Mouse (Mus musculus): ENCODE measurements around the gene Ebi3. TPM values are rescaled to one million over a fixed set of nuclear protein-coding genes. Genes with fewer than 3 reads are reported as not detected.

Ebi3 gene
- polyA plus RNA-seq, 1 experiment from 2014 or later, result 2.3 TPM

- Histone ChIP-seq H3K36me3 (replicated peaks) (no peaks in the 10 kb centered on the region), H3K27me3 (peaks cover 25% of the 10 kb centered on the region; the same call in 1 of the 2 replicates), H3K4me1 (peaks cover 9% of the 10 kb centered on the region), H3K4me2 (no peak overlapping the region), H3K4me3 (replicated peaks) (no peak overlapping the region), H3K9me3 (no peaks in the 10 kb centered on the region), H3K9ac (no peak overlapping the region), H3K27ac (no peak overlapping the region)
- ATAC-seq (ENCODE audit: low FRiP score), result no peak
- WGBS, result 90% methylated on average over 4 of the region's 4 CpGs
These were observed 3.8 kb upstream of the Ebi3 start for GRCm38 (mm10) chr17:55948647-55949046.

- H3K27ac ChIP-seq, result no peak within 1 kb of the TSS
- no peak within 1 kb of the TSS for H3K4me3 ChIP-seq (replicated peaks)
- H3K27me3 ChIP-seq, result peaks cover 29% of the 10 kb centered on the region
- no peaks in the 10 kb centered on the region for H3K9me3 ChIP-seq
- peaks cover 6% of the 10 kb centered on the region for H3K4me1 ChIP-seq
- H3K4me2 ChIP-seq, result no peak within 1 kb of the TSS
- ATAC-seq (ENCODE audit: low FRiP score), result no peak
- 89% methylated on average over 2 of the region's 2 CpGs for WGBS
- H3K36me3 ChIP-seq (replicated peaks), result no peaks in the 10 kb centered on the region
- no peak within 1 kb of the TSS for H3K9ac ChIP-seq
These were observed 3.0 kb upstream of the Ebi3 start, which contains the start of gene Zfp119b for GRCm38 (mm10) chr17:55949400-55949799. Zfp119b (minus strand) TSS chr17:55949500.

DNA sequence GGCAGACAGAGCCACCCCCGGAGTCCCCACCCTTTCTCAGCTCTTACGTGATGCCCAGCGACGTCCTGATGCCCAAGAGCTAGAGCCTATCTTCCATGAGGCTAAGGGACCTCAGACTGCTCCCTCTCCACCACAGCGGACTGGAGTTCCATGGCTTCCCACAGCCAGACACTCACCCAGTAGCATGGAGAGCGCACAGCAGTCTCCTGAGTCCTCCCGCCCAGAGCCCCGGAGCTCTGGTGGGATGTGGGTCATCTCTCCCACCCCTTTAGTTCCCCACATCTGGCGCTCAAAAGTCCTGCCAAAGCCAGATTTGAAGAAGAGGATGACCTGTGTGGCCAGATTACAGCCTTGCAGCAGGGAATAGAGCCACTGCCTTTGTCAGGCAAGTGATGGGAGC is 1.8 kb upstream of the Ebi3 start:
- Histone ChIP-seq H3K36me3 (replicated peaks) (no peaks in the 10 kb centered on the region), H3K4me1 (peaks cover 3% of the 10 kb centered on the region), H3K4me2 (no peak overlapping the region), H3K27me3 (peaks cover 41% of the 10 kb centered on the region), H3K9ac (no peak overlapping the region), H3K9me3 (no peaks in the 10 kb centered on the region), H3K4me3 (replicated peaks) (no peak overlapping the region), H3K27ac (no peak overlapping the region)
- ATAC-seq (ENCODE audit: low FRiP score), result no peak
- WGBS, result 85% methylated on average over 9 of the region's 9 CpGs

- Histone ChIP-seq H3K4me2 (no peak overlapping the region), H3K4me1 (peaks cover 11% of the 10 kb centered on the region), H3K27me3 (peaks cover 41% of the 10 kb centered on the region), H3K9ac (no peak overlapping the region), H3K9me3 (no peaks in the 10 kb centered on the region), H3K4me3 (replicated peaks) (no peak overlapping the region), H3K36me3 (replicated peaks) (no peaks in the 10 kb centered on the region), H3K27ac (no peak overlapping the region)
- no peak for ATAC-seq (ENCODE audit: low FRiP score)
These were observed 399 bp upstream of the Ebi3 start for GRCm38 (mm10) chr17:55952041-55952440.

DNA sequence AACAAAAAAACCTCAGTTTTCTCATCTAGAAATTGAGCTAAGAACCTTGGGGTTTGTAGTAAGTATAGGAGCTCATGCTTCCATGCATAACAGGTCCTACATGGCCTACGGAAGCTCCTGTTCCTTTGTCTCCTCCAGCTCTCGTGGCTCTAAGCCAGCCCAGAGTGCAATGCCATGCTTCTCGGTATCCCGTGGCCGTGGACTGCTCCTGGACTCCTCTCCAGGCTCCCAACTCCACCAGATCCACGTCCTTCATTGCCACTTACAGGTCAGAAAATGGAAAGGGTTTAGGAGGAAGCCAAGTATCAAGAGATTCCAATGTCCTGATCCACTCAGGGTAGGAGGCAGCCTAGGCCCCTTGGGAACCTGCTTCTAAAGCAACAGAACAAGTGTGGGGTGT is 1.3 kb downstream of the Ebi3 start:
- no peaks in the 10 kb centered on the region for H3K36me3 ChIP-seq (replicated peaks)
- H3K4me2 ChIP-seq, result no peak overlapping the region
- no peaks in the 10 kb centered on the region for H3K9me3 ChIP-seq
- no peak overlapping the region for H3K27ac ChIP-seq
- H3K4me3 ChIP-seq (replicated peaks), result no peak overlapping the region
- no peak for ATAC-seq (ENCODE audit: low FRiP score)
- 76% methylated on average over 6 of the region's 6 CpGs for WGBS
- H3K4me1 ChIP-seq, result peaks cover 26% of the 10 kb centered on the region
- peaks cover 38% of the 10 kb centered on the region for H3K27me3 ChIP-seq
- no peak overlapping the region for H3K9ac ChIP-seq

GRCm38 (mm10) chr17:55954229-55954628 is 1.8 kb downstream of the Ebi3 start:
- H3K27me3 ChIP-seq, result peaks cover 38% of the 10 kb centered on the region
- no peak overlapping the region for H3K9ac ChIP-seq
- H3K9me3 ChIP-seq, result no peaks in the 10 kb centered on the region
- no peak overlapping the region for H3K4me2 ChIP-seq
- H3K4me1 ChIP-seq, result peaks cover 26% of the 10 kb centered on the region
- no peak for ATAC-seq (ENCODE audit: low FRiP score)
- 47% methylated on average over 16 of the region's 16 CpGs for WGBS
- no peak overlapping the region for H3K27ac ChIP-seq
- no peaks in the 10 kb centered on the region for H3K36me3 ChIP-seq (replicated peaks)
- H3K4me3 ChIP-seq (replicated peaks), result no peak overlapping the region

DNA sequence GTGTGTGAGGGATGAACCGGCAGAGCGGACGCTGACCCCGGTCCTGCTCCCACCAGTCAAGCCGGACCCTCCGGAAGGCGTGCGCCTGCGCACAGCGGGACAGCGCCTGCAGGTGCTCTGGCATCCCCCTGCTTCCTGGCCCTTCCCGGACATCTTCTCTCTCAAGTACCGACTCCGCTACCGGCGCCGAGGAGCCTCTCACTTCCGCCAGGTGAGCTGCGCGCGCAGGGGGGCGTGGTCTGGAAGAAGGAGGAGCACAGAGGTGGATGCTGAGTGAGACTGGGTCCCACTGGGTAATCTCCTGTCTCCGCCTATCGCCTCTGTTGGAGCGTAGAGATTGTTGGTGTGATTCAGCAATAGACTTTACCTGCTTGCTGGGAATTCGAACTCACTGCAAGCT is 3.7 kb downstream of the Ebi3 start:
- no peak overlapping the region for H3K27ac ChIP-seq
- peak; percentile 12 for ATAC-seq (ENCODE audit: low FRiP score)
- H3K4me1 ChIP-seq, result peaks cover 32% of the 10 kb centered on the region
- H3K4me3 ChIP-seq (replicated peaks), result peak overlapping the region; percentile 48
- H3K9me3 ChIP-seq, result no peaks in the 10 kb centered on the region
- H3K27me3 ChIP-seq, result peaks cover 27% of the 10 kb centered on the region
- H3K9ac ChIP-seq, result peak overlapping the region; percentile 56
- H3K4me2 ChIP-seq, result peak overlapping the region; percentile 76
- H3K36me3 ChIP-seq (replicated peaks), result peaks cover 4% of the 10 kb centered on the region
- WGBS, result under 1% methylated on average over 25 of the region's 26 CpGs

DNA sequence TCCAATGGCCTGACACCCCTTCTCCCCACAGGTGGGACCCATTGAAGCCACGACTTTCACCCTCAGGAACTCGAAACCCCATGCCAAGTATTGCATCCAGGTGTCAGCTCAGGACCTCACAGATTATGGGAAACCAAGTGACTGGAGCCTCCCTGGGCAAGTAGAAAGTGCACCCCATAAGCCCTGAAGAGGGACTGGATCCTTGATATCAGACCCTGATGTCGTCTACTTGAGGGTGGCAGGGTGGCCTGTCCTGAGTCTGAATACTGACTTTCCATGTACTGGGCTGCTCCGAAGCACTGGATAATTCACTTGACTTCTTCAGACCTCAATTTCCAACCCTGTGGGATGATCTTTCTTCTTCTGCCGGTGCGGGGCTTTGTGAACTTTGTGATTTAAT is 4.2 kb downstream of the Ebi3 start:
- peaks cover 32% of the 10 kb centered on the region for H3K4me1 ChIP-seq
- WGBS, result 30% methylated on average over 6 of the region's 6 CpGs
- no peak overlapping the region for H3K27ac ChIP-seq
- H3K27me3 ChIP-seq, result peaks cover 25% of the 10 kb centered on the region
- peaks cover 9% of the 10 kb centered on the region for H3K36me3 ChIP-seq (replicated peaks)
- H3K9ac ChIP-seq, result peak overlapping the region; percentile 56
- H3K9me3 ChIP-seq, result no peaks in the 10 kb centered on the region
- no peak for ATAC-seq (ENCODE audit: low FRiP score)
- peak overlapping the region; percentile 76 for H3K4me2 ChIP-seq
- peak overlapping the region; percentile 48 for H3K4me3 ChIP-seq (replicated peaks)

DNA sequence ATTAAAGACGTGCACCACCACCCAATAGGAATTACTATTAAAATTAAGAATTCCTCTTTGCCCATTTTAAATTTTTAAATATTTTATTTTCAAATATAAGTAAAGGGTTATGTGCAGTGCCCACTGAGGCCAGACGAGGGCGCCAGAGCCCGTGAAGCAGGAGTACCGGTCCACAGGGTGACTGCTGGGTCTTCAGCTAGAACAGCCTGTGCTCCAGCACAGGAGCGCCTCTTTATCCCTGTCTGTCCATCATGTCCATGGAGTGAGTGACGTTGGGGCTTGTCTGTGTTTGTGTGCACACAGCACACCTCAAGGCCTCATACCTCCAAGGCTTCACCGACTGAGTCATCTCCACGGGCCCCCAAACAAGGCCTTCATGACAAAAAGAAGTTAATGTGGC is 4.7 kb downstream of the Ebi3 start:
- H3K27me3 ChIP-seq, result peaks cover 23% of the 10 kb centered on the region
- H3K36me3 ChIP-seq (replicated peaks), result peaks cover 14% of the 10 kb centered on the region
- WGBS, result 14% methylated on average over 9 of the region's 9 CpGs
- peak; percentile 40; the same call in 1 of the 2 replicates for ATAC-seq (ENCODE audit: low FRiP score)
- no peaks in the 10 kb centered on the region for H3K9me3 ChIP-seq
- H3K27ac ChIP-seq, result peak overlapping the region; percentile 37; the same call in 1 of the 2 replicates
- peaks cover 32% of the 10 kb centered on the region for H3K4me1 ChIP-seq
- H3K4me2 ChIP-seq, result peak overlapping the region; percentile 5
- H3K9ac ChIP-seq, result peak overlapping the region; percentile 36; the same call in 1 of the 2 replicates
- H3K4me3 ChIP-seq (replicated peaks), result no peak overlapping the region

DNA sequence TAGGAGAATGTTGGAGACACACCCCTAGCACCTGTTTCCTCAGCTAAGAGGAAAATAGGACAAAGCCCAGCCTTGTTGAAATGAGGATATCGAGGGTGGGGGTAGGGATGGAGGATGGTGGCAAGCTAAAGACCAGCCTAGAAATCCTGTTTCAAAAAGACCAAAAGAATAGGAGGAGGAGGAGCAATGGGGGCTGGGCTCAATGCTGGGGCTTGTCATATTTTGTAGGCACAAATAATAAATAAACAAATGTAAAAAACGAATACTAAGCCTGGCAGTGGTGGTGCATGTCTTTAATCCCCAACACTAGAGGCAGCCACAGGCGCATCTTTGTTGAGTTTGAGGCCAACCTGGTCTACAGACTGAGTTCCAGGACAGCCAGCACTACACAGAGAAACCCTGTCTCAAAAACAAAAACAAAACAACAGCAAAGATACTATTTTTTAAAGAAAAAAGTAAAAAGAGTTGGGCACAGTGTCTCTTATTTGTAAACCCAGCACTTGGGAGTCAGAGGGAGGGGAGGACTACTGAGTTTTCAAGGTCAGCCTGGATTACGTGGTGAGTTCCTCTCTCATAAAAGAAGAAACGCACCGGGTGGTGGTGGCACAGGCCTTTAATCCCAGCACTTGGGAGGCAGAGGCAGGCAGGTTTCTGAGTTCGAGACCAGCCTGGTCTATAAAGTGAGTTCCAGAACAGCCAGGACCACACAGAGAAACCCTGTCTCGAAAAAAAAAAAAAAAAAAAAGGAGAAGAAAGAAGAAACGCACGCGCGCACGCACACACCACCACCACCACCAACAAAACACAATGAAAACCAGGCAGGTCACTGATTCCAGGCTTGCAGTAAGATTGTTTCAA is 5.5 kb downstream of the Ebi3 start:
- Histone ChIP-seq H3K9ac (peak overlapping the region; percentile 61), H3K36me3 (replicated peaks) (peaks cover 19% of the 10 kb centered on the region), H3K9me3 (no peaks in the 10 kb centered on the region), H3K4me3 (replicated peaks) (peak overlapping the region; percentile 57), H3K4me1 (peaks cover 33% of the 10 kb centered on the region), H3K27me3 (peaks cover 16% of the 10 kb centered on the region), H3K27ac (peak overlapping the region; percentile 96), H3K4me2 (peak overlapping the region; percentile 63)
- no peak for ATAC-seq (ENCODE audit: low FRiP score)
- 82% methylated on average over 12 of the region's 13 CpGs for WGBS

- ATAC-seq (ENCODE audit: low FRiP score), result no peak
- Histone ChIP-seq H3K9me3 (no peaks in the 10 kb centered on the region), H3K27ac (peak overlapping the region; percentile 96), H3K4me1 (peaks cover 37% of the 10 kb centered on the region), H3K4me2 (peak overlapping the region; percentile 63), H3K36me3 (replicated peaks) (peaks cover 23% of the 10 kb centered on the region), H3K9ac (peak overlapping the region; percentile 61), H3K27me3 (peaks cover 16% of the 10 kb centered on the region), H3K4me3 (replicated peaks) (peak overlapping the region; percentile 57)
- WGBS, result 23% methylated on average over 2 of the region's 2 CpGs
These were observed 6.1 kb downstream of the Ebi3 start for GRCm38 (mm10) chr17:55958584-55958886.

DNA sequence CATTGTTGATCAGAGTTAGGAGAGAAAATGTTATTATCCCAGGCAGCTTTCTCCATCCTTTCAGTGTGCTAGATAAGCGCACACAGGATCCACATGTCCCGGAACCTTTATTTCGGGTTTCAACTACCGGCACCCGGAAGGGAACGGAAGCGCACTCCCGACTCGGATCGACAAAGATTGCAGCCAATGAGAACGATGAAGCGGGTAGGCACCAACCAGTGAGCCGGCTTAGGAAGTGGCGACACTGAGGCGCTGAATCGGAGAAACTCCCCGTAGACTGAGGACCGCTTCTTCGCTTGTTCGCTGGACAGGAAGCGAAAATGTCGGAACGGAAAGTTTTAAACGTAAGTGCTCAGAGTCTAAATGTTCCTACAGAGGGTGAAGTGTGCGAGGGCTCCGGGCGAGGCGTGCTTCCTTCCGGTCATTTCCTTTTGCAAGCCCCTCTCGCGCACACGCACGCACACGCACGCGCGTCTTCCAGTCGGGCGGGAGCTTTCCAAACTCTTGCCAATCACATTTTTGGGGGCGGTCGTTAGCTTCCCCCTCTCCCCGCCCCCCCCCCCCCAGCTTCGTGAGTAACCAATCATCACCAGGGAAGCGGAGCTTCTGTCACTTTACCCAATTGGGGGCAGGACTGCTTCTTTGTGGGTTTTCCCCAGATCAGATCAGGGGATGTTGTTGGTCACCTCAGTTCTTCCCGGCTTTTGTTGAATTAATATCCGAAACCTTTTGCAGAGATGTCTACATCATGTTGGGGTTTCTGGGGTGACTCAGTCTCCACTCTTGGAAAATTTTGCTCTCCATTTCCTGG is 6.7 kb downstream of the Ebi3 start, which contains the start of gene Yju2:
Gene Yju2, plus strand, starts transcription at position 182 of the 811 bp plus-strand sequence.
- H3K4me1 ChIP-seq, result peaks cover 37% of the 10 kb centered on the region
- peak within 1 kb of the TSS; percentile 57 for H3K4me3 ChIP-seq (replicated peaks)
- H3K9ac ChIP-seq, result peak within 1 kb of the TSS; percentile 61
- peaks cover 24% of the 10 kb centered on the region for H3K36me3 ChIP-seq (replicated peaks)
- peak within 1 kb of the TSS; percentile 96 for H3K27ac ChIP-seq
- H3K4me2 ChIP-seq, result peak within 1 kb of the TSS; percentile 63
- H3K9me3 ChIP-seq, result no peaks in the 10 kb centered on the region
- ATAC-seq (ENCODE audit: low FRiP score), result peak; percentile 93
- peaks cover 14% of the 10 kb centered on the region for H3K27me3 ChIP-seq
- under 1% methylated on average over 46 of the region's 46 CpGs for WGBS
